Mouse (Mus musculus): Measurements from ENCODE around the gene Olfr772. TPM values are rescaled to one million over a fixed set of nuclear protein-coding genes. Genes with fewer than 3 reads are reported as not detected.

Olfr772 gene
- not detected for polyA plus RNA-seq (2014; fragmentation: Illumina TruSeq; extraction: RNeasy Lipid Tissue Mini Kit (QIAGEN cat#74804); ENCODE audit: low read depth, low replicate concordance)

DNA sequence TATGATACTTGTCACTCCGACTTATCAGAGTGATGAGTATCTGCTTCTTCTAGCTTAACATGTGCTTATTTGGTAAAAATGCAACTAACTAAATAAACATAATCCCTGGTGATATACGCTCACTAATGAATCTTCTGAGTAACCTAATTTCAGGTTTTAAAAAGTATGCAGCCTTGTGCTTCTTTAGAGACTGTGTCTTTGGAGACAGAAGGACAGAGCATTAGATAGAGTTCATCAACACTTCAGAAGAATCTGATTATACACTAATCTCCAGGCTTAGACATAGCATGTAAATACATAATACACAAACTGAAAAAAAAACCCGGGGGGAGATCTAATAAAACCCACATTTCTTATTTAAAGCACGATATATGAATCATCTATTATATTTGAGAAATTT lies at the start of gene Olfr772:
Gene Olfr772 (minus strand): TSS at position 101 of the 400 bp plus-strand sequence.

GRCm38 (mm10) chr10:129187319-129187718 lies 9.6 kb upstream of the Olfr772 start, which contains the start of gene Olfr773:
TSS of gene Olfr773 (minus strand) at chr10:129187419.

GRCm38 (mm10) chr10:129164651-129165050 lies 13.1 kb downstream of the Olfr772 start, which contains the start of gene Olfr771:
TSS of gene Olfr771 (minus strand) at chr10:129164751.

GRCm38 (mm10) chr10:129138898-129139297 lies 38.8 kb downstream of the Olfr772 start, which contains the start of gene Olfr770:
TSS of gene Olfr770 (minus strand) at chr10:129138998.

Other genes starting within 250 kb of the Olfr772 start
- gene Itga7, start 244.1 kb downstream of the Olfr772 start, polyA plus RNA-seq (2014; fragmentation: Illumina TruSeq; extraction: RNeasy Lipid Tissue Mini Kit (QIAGEN cat#74804); ENCODE audit: low read depth, low replicate concordance) = 54.8 TPM
- gene Mettl7b, start 216.9 kb downstream of the Olfr772 start, polyA plus RNA-seq (2014; fragmentation: Illumina TruSeq; extraction: RNeasy Lipid Tissue Mini Kit (QIAGEN cat#74804); ENCODE audit: low read depth, low replicate concordance) = 4.7 TPM
- gene Olfr9, start 188.5 kb downstream of the Olfr772 start, polyA plus RNA-seq (2014; fragmentation: Illumina TruSeq; extraction: RNeasy Lipid Tissue Mini Kit (QIAGEN cat#74804); ENCODE audit: low read depth, low replicate concordance) = not detected
- not detected for gene Olfr763, start 167.1 kb downstream of the Olfr772 start, polyA plus RNA-seq (2014; fragmentation: Illumina TruSeq; extraction: RNeasy Lipid Tissue Mini Kit (QIAGEN cat#74804); ENCODE audit: low read depth, low replicate concordance)
- not detected for gene Olfr764-ps1, start 138.0 kb downstream of the Olfr772 start, polyA plus RNA-seq (2014; fragmentation: Illumina TruSeq; extraction: RNeasy Lipid Tissue Mini Kit (QIAGEN cat#74804); ENCODE audit: low read depth, low replicate concordance)
- not detected for gene Olfr765, start 127.9 kb downstream of the Olfr772 start, polyA plus RNA-seq (2014; fragmentation: Illumina TruSeq; extraction: RNeasy Lipid Tissue Mini Kit (QIAGEN cat#74804); ENCODE audit: low read depth, low replicate concordance)
- gene Olfr766-ps1, start 108.9 kb downstream of the Olfr772 start, polyA plus RNA-seq (2014; fragmentation: Illumina TruSeq; extraction: RNeasy Lipid Tissue Mini Kit (QIAGEN cat#74804); ENCODE audit: low read depth, low replicate concordance) = not detected
- gene Olfr767, start 95.0 kb downstream of the Olfr772 start, polyA plus RNA-seq (2014; fragmentation: Illumina TruSeq; extraction: RNeasy Lipid Tissue Mini Kit (QIAGEN cat#74804); ENCODE audit: low read depth, low replicate concordance) = not detected
- gene Olfr768, start 78.5 kb downstream of the Olfr772 start, polyA plus RNA-seq (2014; fragmentation: Illumina TruSeq; extraction: RNeasy Lipid Tissue Mini Kit (QIAGEN cat#74804); ENCODE audit: low read depth, low replicate concordance) = not detected
- not detected for gene Olfr769, start 60.1 kb downstream of the Olfr772 start, polyA plus RNA-seq (2014; fragmentation: Illumina TruSeq; extraction: RNeasy Lipid Tissue Mini Kit (QIAGEN cat#74804); ENCODE audit: low read depth, low replicate concordance)
- not detected for gene Olfr770, start 38.9 kb downstream of the Olfr772 start, polyA plus RNA-seq (2014; fragmentation: Illumina TruSeq; extraction: RNeasy Lipid Tissue Mini Kit (QIAGEN cat#74804); ENCODE audit: low read depth, low replicate concordance)
- gene Olfr771, start 13.2 kb downstream of the Olfr772 start, polyA plus RNA-seq (2014; fragmentation: Illumina TruSeq; extraction: RNeasy Lipid Tissue Mini Kit (QIAGEN cat#74804); ENCODE audit: low read depth, low replicate concordance) = not detected
- gene Olfr773, start 9.5 kb upstream of the Olfr772 start, polyA plus RNA-seq (2014; fragmentation: Illumina TruSeq; extraction: RNeasy Lipid Tissue Mini Kit (QIAGEN cat#74804); ENCODE audit: low read depth, low replicate concordance) = not detected
- not detected for gene Olfr774, start 58.3 kb upstream of the Olfr772 start, polyA plus RNA-seq (2014; fragmentation: Illumina TruSeq; extraction: RNeasy Lipid Tissue Mini Kit (QIAGEN cat#74804); ENCODE audit: low read depth, low replicate concordance)
- not detected for gene Olfr775, start 70.5 kb upstream of the Olfr772 start, polyA plus RNA-seq (2014; fragmentation: Illumina TruSeq; extraction: RNeasy Lipid Tissue Mini Kit (QIAGEN cat#74804); ENCODE audit: low read depth, low replicate concordance)
- gene Olfr776, start 81.2 kb upstream of the Olfr772 start, polyA plus RNA-seq (2014; fragmentation: Illumina TruSeq; extraction: RNeasy Lipid Tissue Mini Kit (QIAGEN cat#74804); ENCODE audit: low read depth, low replicate concordance) = not detected
- gene Olfr777, start 93.6 kb upstream of the Olfr772 start, polyA plus RNA-seq (2014; fragmentation: Illumina TruSeq; extraction: RNeasy Lipid Tissue Mini Kit (QIAGEN cat#74804); ENCODE audit: low read depth, low replicate concordance) = not detected
- gene Olfr780, start 140.2 kb upstream of the Olfr772 start, polyA plus RNA-seq (2014; fragmentation: Illumina TruSeq; extraction: RNeasy Lipid Tissue Mini Kit (QIAGEN cat#74804); ENCODE audit: low read depth, low replicate concordance) = not detected
- not detected for gene Olfr781, start 150.9 kb upstream of the Olfr772 start, polyA plus RNA-seq (2014; fragmentation: Illumina TruSeq; extraction: RNeasy Lipid Tissue Mini Kit (QIAGEN cat#74804); ENCODE audit: low read depth, low replicate concordance)
- gene Olfr782, start 170.9 kb upstream of the Olfr772 start, polyA plus RNA-seq (2014; fragmentation: Illumina TruSeq; extraction: RNeasy Lipid Tissue Mini Kit (QIAGEN cat#74804); ENCODE audit: low read depth, low replicate concordance) = not detected
- not detected for gene Olfr784, start 206.2 kb upstream of the Olfr772 start, polyA plus RNA-seq (2014; fragmentation: Illumina TruSeq; extraction: RNeasy Lipid Tissue Mini Kit (QIAGEN cat#74804); ENCODE audit: low read depth, low replicate concordance)
- gene Olfr785, start 227.5 kb upstream of the Olfr772 start, polyA plus RNA-seq (2014; fragmentation: Illumina TruSeq; extraction: RNeasy Lipid Tissue Mini Kit (QIAGEN cat#74804); ENCODE audit: low read depth, low replicate concordance) = not detected
- gene Olfr786, start 249.4 kb upstream of the Olfr772 start, polyA plus RNA-seq (2014; fragmentation: Illumina TruSeq; extraction: RNeasy Lipid Tissue Mini Kit (QIAGEN cat#74804); ENCODE audit: low read depth, low replicate concordance) = not detected

Data from adipose tissue, adult 10 weeks (tissue).